Mouse (Mus musculus): ENCODE data around the gene Htr2a. TPM values are rescaled to one million over a fixed set of nuclear protein-coding genes. Genes with fewer than 3 reads are reported as not detected.

Htr2a gene
- 0.19 and 0.25 TPM in 2 replicates for polyA plus RNA-seq (2012; rRNA removed)

GRCm38 (mm10) chr14:74640819-74641381 lies at the start of gene Htr2a:
Gene Htr2a (plus strand): TSS chr14:74640840.
- 2% methylated on average over 20 of the region's 20 CpGs for WGBS
- H3K27me3 ChIP-seq (ENCODE audit: control insufficient read depth, insufficient read depth, low read length) = no peaks in the 10 kb centered on the region; the same call in none of the 2 replicates
- no peaks in the 10 kb centered on the region; the same call in 1 of the 2 replicates for H3K4me1 ChIP-seq (ENCODE audit: control insufficient read depth, insufficient read depth, insufficient read length)
- H3K36me3 ChIP-seq (ENCODE audit: control insufficient read depth, insufficient read depth, low read length) = no peaks in the 10 kb centered on the region
- TF ChIP-seq CTCF (IDR thresholded peaks at IDR 0.05; ENCODE audit: extremely low read depth, insufficient read depth, insufficient read length, insufficient replicate concordance) = no peak
- TF ChIP-seq POLR2A (IDR thresholded peaks at IDR 0.05; ENCODE audit: low read depth, low read length) = no peak
- H3K4me3 ChIP-seq (ENCODE audit: extremely low read depth, insufficient read depth, insufficient read length) = peak within 1 kb of the TSS; percentile 25
- no peak within 1 kb of the TSS for H3K27ac ChIP-seq (ENCODE audit: insufficient read depth, low read length)
- peak in 1 of 2 experiments; percentile 1 for DNase-seq (ENCODE audit: low read depth in 1 of 2, low spot score in 2 of 2)

GRCm38 (mm10) chr14:74601333-74602087 lies 39.1 kb upstream of the Htr2a start:
- Histone ChIP-seq H3K27me3 (ENCODE audit: control insufficient read depth, insufficient read depth, low read length) (no peaks in the 10 kb centered on the region), H3K4me3 (ENCODE audit: extremely low read depth, insufficient read depth, insufficient read length) (no peak overlapping the region), H3K27ac (ENCODE audit: insufficient read depth, low read length) (no peak overlapping the region), H3K36me3 (ENCODE audit: control insufficient read depth, insufficient read depth, low read length) (no peaks in the 10 kb centered on the region), H3K4me1 (ENCODE audit: control insufficient read depth, insufficient read depth, insufficient read length) (no peaks in the 10 kb centered on the region)
- 70% methylated on average over 5 of the region's 5 CpGs for WGBS
- no peak for DNase-seq (ENCODE audit: low read depth in 1 of 2, low spot score in 2 of 2)
- no peak for TF ChIP-seq CTCF (IDR thresholded peaks at IDR 0.05; ENCODE audit: extremely low read depth, insufficient read depth, insufficient read length, insufficient replicate concordance)
- TF ChIP-seq POLR2A (IDR thresholded peaks at IDR 0.05; ENCODE audit: low read depth, low read length) = no peak

DNA sequence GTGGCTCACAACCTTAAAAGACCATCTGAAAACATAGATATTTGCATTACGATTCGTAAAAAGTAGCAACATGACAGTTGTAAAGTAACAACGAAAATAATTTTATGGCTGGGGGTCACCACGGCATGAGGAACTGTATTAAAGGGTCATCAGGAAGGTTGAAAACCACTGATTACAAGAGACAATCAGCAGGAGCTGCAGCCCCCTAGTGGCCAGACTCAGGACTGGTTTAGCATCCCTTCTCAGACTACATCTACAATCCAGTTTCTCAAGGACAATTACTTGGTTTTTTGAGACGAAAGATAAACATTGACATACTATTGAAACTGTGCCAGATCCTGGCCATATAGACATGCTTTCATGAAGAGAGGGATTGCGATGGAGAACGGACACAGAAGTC lies 38.1 kb upstream of the Htr2a start:
- Histone ChIP-seq H3K27me3 (ENCODE audit: control insufficient read depth, insufficient read depth, low read length) (no peaks in the 10 kb centered on the region), H3K27ac (ENCODE audit: insufficient read depth, low read length) (no peak overlapping the region), H3K36me3 (ENCODE audit: control insufficient read depth, insufficient read depth, low read length) (no peaks in the 10 kb centered on the region), H3K4me3 (ENCODE audit: extremely low read depth, insufficient read depth, insufficient read length) (no peak overlapping the region), H3K4me1 (ENCODE audit: control insufficient read depth, insufficient read depth, insufficient read length) (no peaks in the 10 kb centered on the region)
- WGBS = 53% methylated on average over 7 of the region's 7 CpGs
- TF ChIP-seq CTCF (IDR thresholded peaks at IDR 0.05; ENCODE audit: extremely low read depth, insufficient read depth, insufficient read length, insufficient replicate concordance) (peak; percentile 22; the same call in 1 of the 2 replicates), POLR2A (IDR thresholded peaks at IDR 0.05; ENCODE audit: low read depth, low read length) (no peak)
- DNase-seq (ENCODE audit: low read depth in 1 of 2, low spot score in 2 of 2) = peak in 1 of 2 experiments; percentile 8

GRCm38 (mm10) chr14:74603131-74603766 lies 37.4 kb upstream of the Htr2a start:
- Histone ChIP-seq H3K4me3 (ENCODE audit: extremely low read depth, insufficient read depth, insufficient read length) (no peak overlapping the region), H3K27me3 (ENCODE audit: control insufficient read depth, insufficient read depth, low read length) (no peaks in the 10 kb centered on the region), H3K4me1 (ENCODE audit: control insufficient read depth, insufficient read depth, insufficient read length) (no peaks in the 10 kb centered on the region), H3K27ac (ENCODE audit: insufficient read depth, low read length) (no peak overlapping the region), H3K36me3 (ENCODE audit: control insufficient read depth, insufficient read depth, low read length) (no peaks in the 10 kb centered on the region)
- TF ChIP-seq CTCF (IDR thresholded peaks at IDR 0.05; ENCODE audit: extremely low read depth, insufficient read depth, insufficient read length, insufficient replicate concordance) (no peak), POLR2A (IDR thresholded peaks at IDR 0.05; ENCODE audit: low read depth, low read length) (no peak)
- WGBS = 42% methylated on average over 7 of the region's 7 CpGs
- DNase-seq (ENCODE audit: low read depth in 1 of 2, low spot score in 2 of 2) = no peak

DNA sequence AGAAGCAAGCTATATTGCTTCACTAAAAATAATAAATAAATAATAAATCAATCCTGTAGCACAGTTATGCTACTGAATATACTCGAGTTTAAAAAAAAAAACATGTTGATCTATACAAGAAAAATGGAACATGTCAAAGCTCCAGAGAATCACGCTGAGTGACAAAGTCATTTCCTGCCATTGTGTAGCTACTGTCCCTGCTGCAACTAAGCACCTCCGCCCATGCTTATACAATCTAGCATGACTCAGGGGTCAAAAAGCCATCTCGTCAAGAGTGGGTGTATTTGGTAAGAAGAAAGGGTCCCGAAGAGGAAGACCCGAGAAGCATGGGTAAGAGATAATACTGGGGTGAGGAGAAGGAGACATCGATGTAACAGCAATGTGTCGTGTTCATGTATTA lies 29.3 kb upstream of the Htr2a start:
- no peak for TF ChIP-seq CTCF (IDR thresholded peaks at IDR 0.05; ENCODE audit: extremely low read depth, insufficient read depth, insufficient read length, insufficient replicate concordance)
- TF ChIP-seq POLR2A (IDR thresholded peaks at IDR 0.05; ENCODE audit: low read depth, low read length) = no peak
- 46% methylated on average over 8 of the region's 8 CpGs for WGBS
- H3K4me1 ChIP-seq (ENCODE audit: control insufficient read depth, insufficient read depth, insufficient read length) = no peaks in the 10 kb centered on the region
- no peaks in the 10 kb centered on the region for H3K27me3 ChIP-seq (ENCODE audit: control insufficient read depth, insufficient read depth, low read length)
- H3K4me3 ChIP-seq (ENCODE audit: extremely low read depth, insufficient read depth, insufficient read length) = no peak overlapping the region
- DNase-seq (ENCODE audit: low read depth in 1 of 2, low spot score in 2 of 2) = no peak
- no peak overlapping the region for H3K27ac ChIP-seq (ENCODE audit: insufficient read depth, low read length)
- H3K36me3 ChIP-seq (ENCODE audit: control insufficient read depth, insufficient read depth, low read length) = no peaks in the 10 kb centered on the region

DNA sequence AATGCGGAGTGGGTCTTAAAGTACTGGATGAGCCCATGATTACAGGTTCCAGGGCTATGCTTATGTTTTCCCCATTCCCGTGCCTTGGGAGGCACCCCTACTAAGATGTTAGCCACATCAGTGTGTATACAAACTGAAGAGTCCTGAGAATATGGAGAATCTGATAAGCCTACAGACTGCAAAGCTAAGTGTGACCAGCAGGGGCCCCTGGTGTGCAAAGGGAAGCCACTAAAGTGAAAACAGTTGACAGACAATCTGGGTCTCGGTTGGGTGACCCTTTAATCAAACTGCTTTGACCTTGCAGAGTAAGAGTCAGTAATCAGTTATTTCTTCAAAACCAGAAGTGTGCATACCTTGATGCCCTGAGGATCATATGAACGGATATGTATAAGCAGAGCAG lies 21.8 kb upstream of the Htr2a start:
- no peak overlapping the region for H3K27ac ChIP-seq (ENCODE audit: insufficient read depth, low read length)
- TF ChIP-seq CTCF (IDR thresholded peaks at IDR 0.05; ENCODE audit: extremely low read depth, insufficient read depth, insufficient read length, insufficient replicate concordance) (peak; percentile 17; the same call in 1 of the 2 replicates), POLR2A (IDR thresholded peaks at IDR 0.05; ENCODE audit: low read depth, low read length) (no peak)
- WGBS = 57% methylated on average over 4 of the region's 4 CpGs

More for the DNA sequence above, 21.8 kb upstream of the Htr2a start:
- no peaks in the 10 kb centered on the region for H3K36me3 ChIP-seq (ENCODE audit: control insufficient read depth, insufficient read depth, low read length)
- H3K4me3 ChIP-seq (ENCODE audit: extremely low read depth, insufficient read depth, insufficient read length) = no peak overlapping the region
- no peaks in the 10 kb centered on the region for H3K4me1 ChIP-seq (ENCODE audit: control insufficient read depth, insufficient read depth, insufficient read length)
- DNase-seq (ENCODE audit: low read depth in 1 of 2, low spot score in 2 of 2) = no peak
- H3K27me3 ChIP-seq (ENCODE audit: control insufficient read depth, insufficient read depth, low read length) = no peaks in the 10 kb centered on the region

All from spleen, adult 2 months (tissue).